Comparison of ENCODE assay signal across 12 mouse cellular contexts in the genomic region with DNA sequence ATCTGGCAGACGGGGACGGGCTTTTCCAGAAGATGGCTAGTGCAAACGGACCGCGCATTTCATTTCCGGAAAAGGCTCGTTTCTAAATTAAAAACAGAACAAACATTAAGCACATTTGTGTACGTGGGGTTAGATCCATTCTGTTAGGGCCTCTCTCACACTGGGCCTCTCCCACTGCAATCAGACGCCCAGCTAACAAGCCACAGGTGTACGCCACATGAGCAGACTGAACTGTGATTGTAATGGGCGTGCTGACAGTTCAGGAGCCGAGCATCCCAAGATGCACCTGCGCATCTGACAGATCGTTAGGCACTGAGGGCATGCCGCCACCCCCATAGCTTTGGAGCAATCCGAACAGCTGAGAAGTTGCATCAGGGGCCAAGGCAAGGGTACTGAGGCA.
"Had no signal": no experiment of that assay in that cellular context is flagged by ENCODE, and none has a peak within 500 bp of the region (broad histone marks: within the 10 kb centered on the region; RNA-seq: fewer than 3 reads in every experiment).

No protein-coding gene starts in this region.

- ATAC-seq: lung, postnatal 0 days; midbrain, embryonic 15.5 days had no signal

- DNase-seq: left cerebral cortex, postnatal 4 days; lung, adult 2 months; right cerebral cortex, postnatal 4 days; spleen, adult 18-20 months; thymus, adult 18-20 months; thymus, postnatal 25 days had no signal

- H3K4me3 ChIP-seq: kidney, embryonic 15.5 days; midbrain, embryonic 15.5 days; neural tube, embryonic 12.5 days had no signal

- H3K27ac ChIP-seq: kidney, embryonic 15.5 days; liver, embryonic 14.5 days; midbrain, embryonic 15.5 days; neural tube, embryonic 12.5 days had no signal

- H3K36me3 ChIP-seq: kidney, embryonic 15.5 days; midbrain, embryonic 15.5 days had no signal

- H3K9me3 ChIP-seq: kidney, embryonic 15.5 days; midbrain, embryonic 15.5 days; neural tube, embryonic 12.5 days had no signal

- H3K4me2 ChIP-seq: kidney, embryonic 15.5 days; midbrain, embryonic 11.5 days; midbrain, embryonic 15.5 days; neural tube, embryonic 12.5 days had no signal

- H3K9ac ChIP-seq: kidney, embryonic 15.5 days; liver, embryonic 14.5 days; midbrain, embryonic 15.5 days; neural tube, embryonic 12.5 days had no signal
